Mouse (Mus musculus): ENCODE data around the gene Syn3.

GRCm38 (mm10) chr10:86340421-86340820 lies 158.3 kb downstream of the Syn3 start:
- TF ChIP-seq POLR2A (IDR thresholded peaks at IDR 0.05; ENCODE audit: control insufficient read depth, extremely low read depth, insufficient read depth, low read length, poor library complexity), result no peak
- TF ChIP-seq CTCF (IDR thresholded peaks at IDR 0.05; ENCODE audit: borderline replicate concordance, control insufficient read depth, extremely low read depth, insufficient read depth, low read length, poor library complexity), result no peak

Data from thymus, adult 2 months (tissue).